Comparison of ENCODE assay signal across 22 mouse cellular contexts in the genomic region with DNA sequence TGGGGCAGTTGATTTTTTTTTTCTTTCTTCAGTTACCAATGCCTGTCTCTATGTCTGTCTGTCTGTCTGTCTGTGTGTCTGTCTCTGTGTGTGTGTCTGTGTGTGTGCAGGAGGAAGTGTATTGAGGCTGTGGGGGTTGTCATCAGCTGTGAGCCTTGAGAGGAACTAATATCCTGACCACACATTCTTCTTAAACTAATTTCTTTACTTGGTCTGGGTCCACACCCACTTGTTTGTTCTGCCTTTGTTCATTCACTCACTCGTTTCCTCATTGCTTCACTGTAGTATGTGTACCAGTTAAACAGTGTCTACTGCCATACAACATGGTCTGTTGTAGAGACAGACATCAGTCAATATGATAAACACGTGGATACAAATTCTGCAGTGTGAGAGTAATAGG. TPM values are rescaled to one million over a fixed set of nuclear protein-coding genes. Genes with fewer than 3 reads are reported as not detected.
A peak's percentile ranks its signal among the peaks of the same experiment; 100 is the strongest.
DNase-seq lines count a peak whose midpoint lies in the region; ATAC-seq and TF ChIP-seq lines count a peak whose summit lies in the region.
"Had no signal": no experiment of that assay in that cellular context is flagged by ENCODE, and none has a peak within 500 bp of the region (broad histone marks: within the 10 kb centered on the region; RNA-seq: fewer than 3 reads in every experiment).

No protein-coding gene starts in this region.

- H3K9ac ChIP-seq in MEL (ENCODE audit: control insufficient read depth, low read depth, low read length, poor library complexity, severe bottlenecking): no peak overlapping the region
- H3K9ac ChIP-seq in stomach, postnatal 0 days (ENCODE audit: low read length): no peak overlapping the region
- H3K9ac ChIP-seq: embryonic facial prominence, embryonic 12.5 days; limb, embryonic 13.5 days; midbrain, embryonic 15.5 days; neural tube, embryonic 15.5 days had no signal

- H3K4me3 ChIP-seq in MEL (ENCODE audit: control insufficient read depth in 1 of 2, insufficient read depth in 1 of 2, low read depth in 2 of 2, low read length in 2 of 2): no peak overlapping the region
- no peak overlapping the region for H3K4me3 ChIP-seq in stomach, postnatal 0 days (ENCODE audit: low read depth, low read length)
- H3K4me3 ChIP-seq in limb, embryonic 10.5 days: no peak overlapping the region
- H3K4me3 ChIP-seq: embryonic facial prominence, embryonic 12.5 days; erythroblast, embryonic 14.5 days; hindbrain, embryonic 10.5 days; limb, embryonic 13.5 days; midbrain, embryonic 15.5 days; neural tube, embryonic 15.5 days had no signal

- no peaks in the 10 kb centered on the region for H3K27me3 ChIP-seq in MEL (ENCODE audit: control insufficient read depth in 1 of 2, insufficient read depth in 2 of 2, low read length in 2 of 2)
- H3K27me3 ChIP-seq in stomach, postnatal 0 days (ENCODE audit: control insufficient read depth, insufficient read depth, low read length): no peaks in the 10 kb centered on the region
- H3K27me3 ChIP-seq in limb, embryonic 10.5 days (ENCODE audit: low read depth, poor library complexity, severe bottlenecking): no peaks in the 10 kb centered on the region
- H3K27me3 ChIP-seq: embryonic facial prominence, embryonic 12.5 days; limb, embryonic 13.5 days; midbrain, embryonic 15.5 days; neural tube, embryonic 15.5 days had no signal

- peaks cover 9 to 24% of the 10 kb centered on the region in 2 experiments for H3K36me3 ChIP-seq in MEL (ENCODE audit: control insufficient read depth in 1 of 2, insufficient read depth in 2 of 2, low read length in 2 of 2)
- no peaks in the 10 kb centered on the region; the same call in 1 of the 2 replicates for H3K36me3 ChIP-seq in stomach, postnatal 0 days (ENCODE audit: control insufficient read depth, insufficient read depth, low read length)
- H3K36me3 ChIP-seq in limb, embryonic 10.5 days: peaks cover 48% of the 10 kb centered on the region

- no peaks in the 10 kb centered on the region for H3K79me2 ChIP-seq in MEL (ENCODE audit: control insufficient read depth, insufficient read depth, low read length, poor library complexity)

- H3K9me3 ChIP-seq in MEL (replicated peaks; ENCODE audit: insufficient read depth, low read length): no peaks in the 10 kb centered on the region
- H3K9me3 ChIP-seq in stomach, postnatal 0 days (ENCODE audit: control insufficient read depth, low read length): no peaks in the 10 kb centered on the region
- H3K9me3 ChIP-seq in limb, embryonic 10.5 days (replicated peaks): no peaks in the 10 kb centered on the region
- H3K9me3 ChIP-seq: embryonic facial prominence, embryonic 12.5 days; hindbrain, embryonic 10.5 days; limb, embryonic 13.5 days; midbrain, embryonic 15.5 days; neural tube, embryonic 15.5 days had no signal

- no peak overlapping the region for H3K27ac ChIP-seq in MEL (ENCODE audit: control insufficient read depth, low read depth, low read length)
- H3K27ac ChIP-seq in stomach, postnatal 0 days (replicated peaks): no peak overlapping the region
- H3K27ac ChIP-seq in limb, embryonic 10.5 days: no peak overlapping the region
- H3K27ac ChIP-seq: embryonic facial prominence, embryonic 12.5 days; hindbrain, embryonic 10.5 days; hindbrain, postnatal 0 days; limb, embryonic 13.5 days; midbrain, embryonic 15.5 days; neural tube, embryonic 15.5 days had no signal

- TF ChIP-seq EP300 in MEL (IDR thresholded peaks at IDR 0.05; ENCODE audit: low read depth in 1 of 2, low read length in 2 of 2): no peak
- TF ChIP-seq EP300 in stomach, postnatal 0 days (optimal IDR thresholded peaks at IDR 0.05): no peak

- ATAC-seq in stomach, postnatal 0 days (ENCODE audit: low FRiP score, low TSS enrichment): peak; percentile 94
- ATAC-seq: forebrain, embryonic 14.5 days; hindbrain, postnatal 0 days; midbrain, embryonic 15.5 days had no signal

- no peak for TF ChIP-seq CTCF in MEL (IDR thresholded peaks at IDR 0.05 in 2 of 3, conservative IDR thresholded peaks at IDR 0.05 in 1 of 3; ENCODE audit: control insufficient read depth in 1 of 3, insufficient read depth in 1 of 3, low read depth in 2 of 3, low read length in 3 of 3, poor library complexity in 1 of 3, severe bottlenecking in 1 of 3)
- no peak for TF ChIP-seq CTCF in stomach, postnatal 0 days (IDR thresholded peaks at IDR 0.05; ENCODE audit: low read depth)

- no peak for TF ChIP-seq POLR2A in MEL (IDR thresholded peaks at IDR 0.05; ENCODE audit: control insufficient read depth in 1 of 2, insufficient read depth in 1 of 2, low read depth in 1 of 2, low read length in 2 of 2, poor library complexity in 1 of 2)

- H3K4me2 ChIP-seq in stomach, postnatal 0 days (replicated peaks; ENCODE audit: low read depth): no peak overlapping the region
- H3K4me2 ChIP-seq: embryonic facial prominence, embryonic 12.5 days; limb, embryonic 13.5 days; midbrain, embryonic 15.5 days; neural tube, embryonic 15.5 days had no signal

- DNase-seq in lung, postnatal 36 days: peak; percentile 46
- DNase-seq in lung, postnatal 14 days: no peak
- DNase-seq in MEL (ENCODE audit: low read depth, low spot score): peak; percentile 64
- peak; percentile 10 for DNase-seq in large intestine, adult 2 months (ENCODE audit: low read depth, low spot score)
- no peak for DNase-seq in stomach, postnatal 0 days (ENCODE audit: low spot score)
- DNase-seq in limb, embryonic 10.5 days (ENCODE audit: low spot score): no peak
- no peak for DNase-seq in T-cell, adult 2 months (ENCODE audit: low spot score)
- DNase-seq: adrenal gland, adult 2 months; cerebellum, adult 9-10 months; gastrocnemius, postnatal 10 days; kidney, adult 2 months; kidney, postnatal 10 days; right cerebral cortex, postnatal 14 days; thymus, postnatal 25 days had no signal

- no peak for TF ChIP-seq RAD21 in MEL (IDR thresholded peaks at IDR 0.05; ENCODE audit: low read depth, low read length)

- peaks cover 0 to 3% of the 10 kb centered on the region in 2 experiments; a peak in 2 of 4 replicates for H3K4me1 ChIP-seq in MEL (ENCODE audit: control insufficient read depth in 1 of 2, insufficient read depth in 2 of 2, low read length in 2 of 2)
- no peaks in the 10 kb centered on the region for H3K4me1 ChIP-seq in stomach, postnatal 0 days (replicated peaks; ENCODE audit: control insufficient read depth, insufficient read depth)
- H3K4me1 ChIP-seq in limb, embryonic 10.5 days: no peaks in the 10 kb centered on the region
- H3K4me1 ChIP-seq: embryonic facial prominence, embryonic 12.5 days; hindbrain, embryonic 10.5 days; midbrain, embryonic 15.5 days; neural tube, embryonic 15.5 days had no signal

- 21% methylated on average over 2 of the region's 2 CpGs for WGBS in large intestine, adult 2 months
- 44% methylated on average over 2 of the region's 2 CpGs for WGBS in stomach, postnatal 0 days
- 88% methylated on average over 2 of the region's 2 CpGs for WGBS in limb, embryonic 10.5 days

TF ChIP-seq in MEL, 35 proteins besides CTCF, POLR2A, EP300 and RAD21:
- TF ChIP-seq HCFC1 (IDR thresholded peaks at IDR 0.05; ENCODE audit: low read depth, low read length): no peak
- no peak for TF ChIP-seq JUND (IDR thresholded peaks at IDR 0.05; ENCODE audit: low read depth, low read length)
- no peak for TF ChIP-seq MXI1 (IDR thresholded peaks at IDR 0.05; ENCODE audit: low read depth, low read length)
- no peak for TF ChIP-seq SMC3 (IDR thresholded peaks at IDR 0.05; ENCODE audit: low read depth, low read length)
- TF ChIP-seq SIN3A (IDR thresholded peaks at IDR 0.05; ENCODE audit: low read length): peak; percentile 32; the same call in 1 of the 2 replicates
- 0 out of 2 replicates have a peak, but pooled peaks have one; percentile 33 for TF ChIP-seq ZNF384 (IDR thresholded peaks at IDR 0.05; ENCODE audit: low read depth, low read length)
- TF ChIP-seq E2F4 (IDR thresholded peaks at IDR 0.05; ENCODE audit: borderline replicate concordance, low read depth, low read length): no peak
- TF ChIP-seq ETS1 (IDR thresholded peaks at IDR 0.05; ENCODE audit: low read depth, low read length): peak; percentile 69; the same call in 1 of the 2 replicates
- no peak for TF ChIP-seq CHD1 (IDR thresholded peaks at IDR 0.05; ENCODE audit: low read depth, low read length)

RNA-seq across cellular contexts. Expression of a gene that starts 45.2 kb away (rescaled TPM):
- total RNA-seq in MEL (2012; rRNA removed): 69.1 and 71.4 TPM in 2 replicates
- polyA plus RNA-seq in MEL (2012; ENCODE audit: insufficient read depth in 1 of 2, insufficient read length in 2 of 2, low read depth in 1 of 2, low replicate concordance in 2 of 2, missing spikeins in 1 of 2): 100 to 1,000 TPM in 1 of 2 experiments, not detected in 1; 199 TPM
- polyA plus RNA-seq in large intestine, adult 2 months (2012; rRNA removed): 254 and 369 TPM in 2 replicates
- polyA plus RNA-seq in stomach, postnatal 0 days (2015; fragmentation: Nextera tagmentation; extraction: Ambion mirVana): 130 and 136 TPM in 2 replicates
- 50.4 and 50.5 TPM in 2 replicates for polyA plus RNA-seq in limb, embryonic 10.5 days (2016; fragmentation: Nextera tagmentation; extraction: Ambion mirVana)

Comparison
In these comparisons a context has a peak if more than half of its experiments do, and no peak if none do; other contexts are left out.
1. DNase-seq: peak in lung, postnatal 36 days (single experiment), MEL (single experiment) and large intestine, adult 2 months (single experiment); none in lung, postnatal 14 days (single experiment), stomach, postnatal 0 days (single experiment), limb, embryonic 10.5 days (single experiment) and T-cell, adult 2 months (single experiment).